Mouse (Mus musculus) heart, adult 18-20 months (tissue): Measurements from ENCODE around the gene Ccdc141. TPM values are rescaled to one million over a fixed set of nuclear protein-coding genes. Genes with fewer than 3 reads are reported as not detected.

Experiments
- DNase-seq, 2 experiments: peaks; one replicate each; pipeline ENCODE4 v3.0.0; 2021 to 2022; ENCODE audit warnings: mixed read lengths in 1 of 2
- total RNA-seq, 2 experiments: library from RNA; stranded (reverse); gene quantifications; 2 replicates each; pipeline ENCODE4 v1.2.3; 2021

The Ccdc141 gene
- total RNA-seq, 2 experiments from 2014 or later, result 149 to 219 TPM

GRCm38 (mm10) chr2:77133407-77133806, 37.0 kb downstream of the Ccdc141 start:
- DNase-seq, result no peak

GRCm38 (mm10) chr2:77126939-77127338, 43.5 kb downstream of the Ccdc141 start:
- peak; percentile 35 to 60 for DNase-seq

GRCm38 (mm10) chr2:77118102-77118501, 52.3 kb downstream of the Ccdc141 start:
- no peak for DNase-seq

GRCm38 (mm10) chr2:77114335-77114734, 56.1 kb downstream of the Ccdc141 start:
- DNase-seq, result no peak

GRCm38 (mm10) chr2:77113867-77114266, 56.6 kb downstream of the Ccdc141 start:
- peak; percentile 50 for DNase-seq

- no peak for DNase-seq
Observed at GRCm38 (mm10) chr2:77113026-77113425, 57.4 kb downstream of the Ccdc141 start.

GRCm38 (mm10) chr2:77111095-77111494, 59.3 kb downstream of the Ccdc141 start:
- no peak for DNase-seq

GRCm38 (mm10) chr2:77110365-77110764, 60.1 kb downstream of the Ccdc141 start:
- no peak for DNase-seq

GRCm38 (mm10) chr2:77109506-77110123, 60.8 kb downstream of the Ccdc141 start:
- peak in 1 of 2 experiments; percentile 30 for DNase-seq

- no peak for DNase-seq
Observed at GRCm38 (mm10) chr2:77108562-77108961, 61.9 kb downstream of the Ccdc141 start.

GRCm38 (mm10) chr2:77106150-77106549, 64.3 kb downstream of the Ccdc141 start:
- no peak for DNase-seq

- no peak for DNase-seq
Observed at GRCm38 (mm10) chr2:77105006-77105715, 65.3 kb downstream of the Ccdc141 start.

GRCm38 (mm10) chr2:77102516-77102915, 67.9 kb downstream of the Ccdc141 start:
- no peak for DNase-seq

- no peak for DNase-seq
Observed at GRCm38 (mm10) chr2:77099814-77100213, 70.6 kb downstream of the Ccdc141 start.

- DNase-seq, result no peak
Observed at GRCm38 (mm10) chr2:77098769-77099168, 71.7 kb downstream of the Ccdc141 start.

- no peak for DNase-seq
Observed at GRCm38 (mm10) chr2:77091749-77092148, 78.7 kb downstream of the Ccdc141 start.

GRCm38 (mm10) chr2:77085313-77085712, 85.1 kb downstream of the Ccdc141 start:
- no peak for DNase-seq

- no peak for DNase-seq
Observed at GRCm38 (mm10) chr2:77084629-77085028, 85.8 kb downstream of the Ccdc141 start.

GRCm38 (mm10) chr2:77081156-77081555, 89.3 kb downstream of the Ccdc141 start:
- DNase-seq, result no peak

GRCm38 (mm10) chr2:77080657-77081056, 89.8 kb downstream of the Ccdc141 start:
- DNase-seq, result no peak

GRCm38 (mm10) chr2:77078746-77079145, 91.7 kb downstream of the Ccdc141 start:
- DNase-seq, result no peak

- no peak for DNase-seq
Observed at GRCm38 (mm10) chr2:77074373-77074772, 96.1 kb downstream of the Ccdc141 start.

GRCm38 (mm10) chr2:77073930-77074329, 96.5 kb downstream of the Ccdc141 start:
- peak; percentile 25 to 31 for DNase-seq

GRCm38 (mm10) chr2:77065294-77065693, 105.1 kb downstream of the Ccdc141 start:
- DNase-seq, result peak in 1 of 2 experiments; percentile 8
